ENCODE assay signal across 13 mouse cellular contexts in the genomic region with DNA sequence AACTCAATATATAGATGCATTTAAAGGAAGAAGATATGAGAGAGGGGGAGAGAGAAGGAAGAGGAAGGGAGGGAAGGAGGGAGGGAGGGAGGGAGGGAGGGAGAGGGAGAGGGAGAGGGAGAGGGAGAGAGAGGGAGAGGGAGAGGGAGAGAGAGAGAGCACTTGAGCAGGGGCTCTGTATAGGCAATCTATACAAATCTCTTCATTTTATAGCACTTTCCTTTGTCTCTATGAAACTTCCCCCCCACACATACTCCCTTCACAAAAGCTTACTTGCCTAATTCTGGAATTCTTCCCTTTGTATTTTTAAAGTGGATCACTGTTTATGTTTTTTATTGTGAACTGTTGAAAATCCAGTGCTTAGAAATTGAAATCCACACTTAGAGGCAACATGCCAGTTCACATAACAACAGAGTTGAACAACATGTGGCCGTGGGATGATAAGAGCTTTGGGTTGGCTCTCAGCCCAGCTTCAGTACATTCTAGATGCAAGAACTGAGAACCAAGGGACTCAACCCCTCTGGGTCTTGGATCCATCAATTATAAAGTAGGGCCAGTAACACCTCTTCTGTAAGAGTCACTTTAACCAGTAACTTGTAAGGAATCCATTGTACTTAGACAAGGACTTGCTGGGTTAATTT. TPM values are rescaled to one million over a fixed set of nuclear protein-coding genes. Genes with fewer than 3 reads are reported as not detected.
DNase-seq lines count a peak whose midpoint lies in the region; ATAC-seq and TF ChIP-seq lines count a peak whose summit lies in the region.
"Had no signal": no experiment of that assay in that cellular context is flagged by ENCODE, and none has a peak within 500 bp of the region (broad histone marks: within the 10 kb centered on the region; RNA-seq: fewer than 3 reads in every experiment).

No protein-coding gene starts in this region.

- H3K27me3 ChIP-seq in heart, embryonic 10.5 days (ENCODE audit: insufficient read depth, poor library complexity, severe bottlenecking), result no peaks in the 10 kb centered on the region
- no peaks in the 10 kb centered on the region for H3K27me3 ChIP-seq in lung, embryonic 16.5 days (ENCODE audit: control insufficient read depth, insufficient read depth, low read depth, low read length)
- no peaks in the 10 kb centered on the region for H3K27me3 ChIP-seq in thymus, adult 2 months (ENCODE audit: control insufficient read depth, insufficient read depth, low read length)
- H3K27me3 ChIP-seq: limb, embryonic 12.5 days; neural tube, embryonic 12.5 days had no signal

- no peaks in the 10 kb centered on the region for H3K36me3 ChIP-seq in heart, embryonic 10.5 days
- no peaks in the 10 kb centered on the region for H3K36me3 ChIP-seq in lung, embryonic 16.5 days (ENCODE audit: control insufficient read depth, insufficient read depth, low read length)
- no peaks in the 10 kb centered on the region for H3K36me3 ChIP-seq in thymus, adult 2 months (ENCODE audit: control insufficient read depth, insufficient read depth, low read length)
- H3K36me3 ChIP-seq: limb, embryonic 12.5 days; neural tube, embryonic 12.5 days had no signal

- TF ChIP-seq CTCF in thymus, adult 2 months (IDR thresholded peaks at IDR 0.05; ENCODE audit: borderline replicate concordance, control insufficient read depth, extremely low read depth, insufficient read depth, low read length, poor library complexity), result no peak

- WGBS in heart, embryonic 10.5 days, result 48% methylated on average over 1 of the region's 1 CpGs
- WGBS in lung, embryonic 16.5 days, result 14% methylated on average over 1 of the region's 1 CpGs
- WGBS in thymus, adult 2 months, result 71% methylated on average over 1 of the region's 1 CpGs

- no peaks in the 10 kb centered on the region for H3K4me1 ChIP-seq in heart, embryonic 10.5 days
- H3K4me1 ChIP-seq in lung, embryonic 16.5 days (replicated peaks; ENCODE audit: control insufficient read depth, insufficient read depth, low read length), result no peaks in the 10 kb centered on the region
- H3K4me1 ChIP-seq in thymus, adult 2 months (replicated peaks; ENCODE audit: control insufficient read depth, insufficient read depth, low read length), result no peaks in the 10 kb centered on the region
- H3K4me1 ChIP-seq: limb, embryonic 12.5 days; neural tube, embryonic 12.5 days had no signal

- H3K4me3 ChIP-seq in heart, embryonic 10.5 days, result no peak overlapping the region
- H3K4me3 ChIP-seq in lung, embryonic 16.5 days (ENCODE audit: low read length), result no peak overlapping the region
- no peak overlapping the region for H3K4me3 ChIP-seq in thymus, adult 2 months (ENCODE audit: control insufficient read depth, insufficient read depth, low read length)
- H3K4me3 ChIP-seq: limb, embryonic 12.5 days; neural tube, embryonic 12.5 days had no signal

- H3K9me3 ChIP-seq in heart, embryonic 10.5 days, result no peaks in the 10 kb centered on the region
- H3K9me3 ChIP-seq in lung, embryonic 16.5 days (ENCODE audit: control insufficient read depth, low read length), result no peaks in the 10 kb centered on the region
- H3K9me3 ChIP-seq: limb, embryonic 12.5 days; neural tube, embryonic 12.5 days had no signal

- intact Hi-C loops in heart, postnatal 10 days (cut with DNase I), result no loop called here
- intact Hi-C loops in gastrocnemius, postnatal 14 days (cut with DNase I; ENCODE audit: low total_unique reads), result no loop called here

- H3K4me2 ChIP-seq in lung, embryonic 16.5 days (ENCODE audit: low read depth, low read length), result no peak overlapping the region
- H3K4me2 ChIP-seq: limb, embryonic 12.5 days; neural tube, embryonic 12.5 days had no signal

- TF ChIP-seq POLR2A in thymus, adult 2 months (IDR thresholded peaks at IDR 0.05; ENCODE audit: control insufficient read depth, extremely low read depth, insufficient read depth, low read length, poor library complexity), result no peak

- H3K27ac ChIP-seq in heart, embryonic 10.5 days, result no peak overlapping the region
- no peak overlapping the region for H3K27ac ChIP-seq in lung, embryonic 16.5 days (ENCODE audit: low read length)
- no peak overlapping the region for H3K27ac ChIP-seq in thymus, adult 2 months (ENCODE audit: control insufficient read depth, insufficient read depth, low read length)
- H3K27ac ChIP-seq: limb, embryonic 12.5 days; neural tube, embryonic 12.5 days had no signal

- peak; percentile 81 for ATAC-seq in lung, embryonic 16.5 days (ENCODE audit: low read depth)

- peak; percentile 16 to 49 for DNase-seq in heart, adult 18-20 months
- DNase-seq in heart, embryonic 10.5 days (ENCODE audit: low spot score), result no peak
- peak; percentile 40 for DNase-seq in MEL-GATA-1-ER (ENCODE audit: extremely low read depth, low read depth)
- DNase-seq in heart, postnatal 10 days, result peak; percentile 49 to 56
- no peak for DNase-seq in gastrocnemius, postnatal 14 days
- DNase-seq in thymus, adult 2 months, result no peak
- no peak for DNase-seq in thymus, postnatal 0 days (ENCODE audit: low spot score)
- DNase-seq: cerebellum, adult 8-10 months; thymus, postnatal 36 days had no signal

- H3K9ac ChIP-seq in lung, embryonic 16.5 days (ENCODE audit: low read length), result no peak overlapping the region
- H3K9ac ChIP-seq: limb, embryonic 12.5 days; neural tube, embryonic 12.5 days had no signal

RNA-seq across cellular contexts. Expression of a gene that starts 56.0 kb away (rescaled TPM):
- total RNA-seq in heart, adult 18-20 months (2021), result not detected
- not detected in 2 replicates for polyA plus RNA-seq in heart, embryonic 10.5 days (2016; fragmentation: Nextera tagmentation; extraction: Ambion mirVana)
- not detected for total RNA-seq in heart, postnatal 10 days (2021)
- polyA plus RNA-seq in lung, embryonic 16.5 days (2015; fragmentation: Nextera tagmentation; extraction: Ambion mirVana), result not detected in 2 replicates
- not detected for total RNA-seq in gastrocnemius, postnatal 14 days (2021)
- polyA plus RNA-seq in thymus, adult 2 months (2012; rRNA removed), result not detected in 2 replicates
- not detected in 2 replicates for polyA plus RNA-seq in thymus, postnatal 0 days (2015; fragmentation: Nextera tagmentation; extraction: Ambion mirVana)
- total RNA-seq: gastrocnemius, postnatal 4 days had no signal
- polyA plus RNA-seq: limb, embryonic 12.5 days; neural tube, embryonic 12.5 days had no signal

Comparison
In these comparisons a context has a peak if more than half of its experiments do, and no peak if none do; other contexts are left out.
1. DNase-seq: peak in heart, adult 18-20 months (2 of 2), MEL-GATA-1-ER (single experiment) and heart, postnatal 10 days (2 of 2); none in heart, embryonic 10.5 days (single experiment), gastrocnemius, postnatal 14 days (single experiment), thymus, adult 2 months (single experiment) and thymus, postnatal 0 days (single experiment).